Mouse (Mus musculus): ENCODE results near the gene Fbln1.
A peak's percentile ranks its signal among the peaks of the same experiment; 100 is the strongest.

DNA sequence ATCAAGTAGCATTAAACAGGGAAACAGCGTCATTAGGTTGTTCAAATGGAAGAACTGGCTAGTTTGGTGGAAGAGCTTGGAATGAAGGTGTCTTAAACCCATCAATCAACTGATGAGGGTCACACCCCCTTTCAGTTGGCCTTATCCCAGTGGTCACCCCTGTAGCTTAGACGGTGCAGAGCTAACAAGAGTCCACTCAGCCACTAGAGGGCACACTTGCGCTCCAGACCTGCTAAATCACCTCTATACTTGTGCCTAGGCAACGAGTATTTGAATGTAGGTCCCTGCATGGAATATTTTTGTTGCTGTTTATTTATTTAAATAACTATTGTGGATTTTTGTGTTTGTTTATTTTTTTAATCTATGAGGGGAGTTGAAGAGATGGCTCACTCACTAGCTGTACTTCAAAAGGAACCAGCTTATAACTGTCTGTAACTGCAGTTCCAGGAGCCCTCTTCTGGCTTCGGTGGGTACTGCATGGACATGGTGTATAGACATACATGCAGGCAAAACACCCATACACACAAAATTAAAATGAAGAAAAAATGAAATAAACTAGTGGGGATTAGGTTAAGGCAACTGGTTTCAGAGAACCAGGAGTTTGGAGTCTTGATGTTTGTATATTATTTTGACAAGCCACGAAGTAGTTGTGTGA, 52.2 kb downstream of the Fbln1 start:
- peak; percentile 39 for TF ChIP-seq CTCF (IDR thresholded peaks at IDR 0.05; ENCODE audit: extremely low read depth, insufficient read depth, low read length)
- TF ChIP-seq POLR2A (IDR thresholded peaks at IDR 0.05; ENCODE audit: extremely low read depth, insufficient read depth, low read length) = no peak

All from cortical plate, adult 2 months (tissue).